Mouse (Mus musculus): ENCODE results near the gene Ptx4.
"Not testable (repeated sequence)": the region's sequence is repeated elsewhere in the genome, so short reads cannot be mapped to it uniquely, and the experiment has no call there.

DNA sequence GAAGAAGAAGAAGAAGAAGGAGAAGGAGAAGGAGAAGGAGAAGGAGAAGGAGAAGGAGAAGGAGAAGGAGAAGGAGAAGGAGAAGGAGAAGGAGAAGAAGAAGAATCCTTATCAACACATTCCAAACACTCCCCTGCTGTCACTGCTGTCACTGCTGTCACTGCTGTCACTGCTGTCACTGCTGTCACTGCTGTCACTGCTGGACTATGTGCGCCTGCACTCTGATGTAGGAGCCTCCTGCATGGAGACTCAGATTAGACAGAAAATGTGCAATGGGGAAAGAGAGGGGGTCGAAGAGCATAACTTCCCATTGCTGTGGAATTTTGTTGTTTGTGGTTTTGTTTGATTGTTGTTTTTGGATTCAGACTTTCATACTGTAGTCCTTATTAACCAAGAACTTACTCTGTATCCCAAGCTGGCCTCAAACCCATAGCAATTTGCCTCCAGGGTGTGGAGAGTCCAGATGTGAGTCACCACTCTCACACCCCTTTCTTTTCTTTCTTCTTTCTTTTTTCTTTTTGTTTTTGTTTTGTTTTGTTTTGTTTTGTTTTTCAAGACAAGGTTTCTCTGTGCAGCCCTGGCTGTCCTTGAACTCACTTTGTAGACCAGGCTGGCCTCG lies 5.0 kb downstream of the Ptx4 start:
- TF ChIP-seq CTCF, POLR2A (IDR thresholded peaks at IDR 0.05; ENCODE audit: extremely low read depth, insufficient read depth, low read length): not testable (repeated sequence)
